Mouse (Mus musculus): ENCODE data around the gene Prdx5. TPM values are rescaled to one million over a fixed set of nuclear protein-coding genes. Genes with fewer than 3 reads are reported as not detected.

Gene Prdx5
- total RNA-seq, 2 experiments from 2014 or later, result 417 to 451 TPM

DNA sequence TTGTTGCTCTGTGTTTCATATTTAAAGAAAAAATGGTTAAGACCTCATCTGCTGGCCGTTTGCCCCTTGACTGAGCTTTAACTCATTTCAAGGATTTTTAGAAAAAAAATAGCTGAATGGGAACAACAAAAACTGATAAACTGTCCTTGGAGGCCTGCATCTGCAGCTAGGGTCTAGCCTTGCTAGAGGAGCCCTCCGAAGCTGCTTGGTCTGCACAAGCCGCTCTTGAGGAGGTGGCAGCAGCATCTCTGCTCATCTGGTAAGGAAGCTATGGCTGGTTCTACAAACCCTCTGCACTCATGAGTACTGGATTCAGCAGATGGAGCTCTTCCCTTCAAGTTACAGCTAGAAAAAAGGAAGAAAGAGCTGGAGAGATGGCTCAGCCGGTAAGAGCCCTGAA, 31.9 kb downstream of the Prdx5 start:
- no peak for DNase-seq

DNA sequence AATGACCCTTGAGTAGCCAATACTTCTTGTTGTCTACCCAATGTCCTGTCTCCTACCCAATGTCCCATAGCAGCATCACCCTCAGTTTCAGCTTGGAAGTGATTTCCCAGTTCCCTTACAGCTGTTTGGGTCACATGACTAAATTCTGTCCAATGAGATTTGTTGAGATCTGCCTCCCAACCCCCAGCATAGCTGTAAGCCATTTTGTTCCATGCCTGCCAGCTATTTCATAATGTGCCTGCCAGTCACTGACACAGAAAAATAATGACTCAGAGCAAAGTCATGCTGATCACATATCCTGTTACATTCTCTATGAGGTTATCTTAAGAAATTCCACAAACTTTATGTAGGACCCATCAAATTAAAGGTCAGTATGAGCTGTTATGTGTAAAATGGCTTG, 33.1 kb downstream of the Prdx5 start:
- no peak for DNase-seq

DNA sequence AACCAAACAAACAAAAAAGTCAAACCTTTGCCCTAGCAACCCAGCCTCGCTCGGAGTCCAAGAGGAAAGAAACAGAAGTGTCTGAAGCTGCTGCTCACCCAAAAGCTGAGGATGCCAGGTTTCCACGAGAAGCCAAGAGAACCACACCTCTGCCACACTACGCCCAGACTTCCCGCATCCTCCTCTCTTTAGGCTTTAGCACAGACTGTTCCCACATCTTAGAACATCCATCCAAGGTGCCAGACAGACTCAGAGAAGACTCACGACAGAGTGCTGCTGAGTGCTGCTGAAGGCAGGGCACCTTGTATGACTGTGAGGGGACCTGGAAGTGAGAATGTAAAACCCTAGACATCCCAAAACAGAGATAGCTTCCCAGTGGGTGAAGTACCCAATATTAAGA, 34.1 kb downstream of the Prdx5 start:
- no peak for DNase-seq

DNA sequence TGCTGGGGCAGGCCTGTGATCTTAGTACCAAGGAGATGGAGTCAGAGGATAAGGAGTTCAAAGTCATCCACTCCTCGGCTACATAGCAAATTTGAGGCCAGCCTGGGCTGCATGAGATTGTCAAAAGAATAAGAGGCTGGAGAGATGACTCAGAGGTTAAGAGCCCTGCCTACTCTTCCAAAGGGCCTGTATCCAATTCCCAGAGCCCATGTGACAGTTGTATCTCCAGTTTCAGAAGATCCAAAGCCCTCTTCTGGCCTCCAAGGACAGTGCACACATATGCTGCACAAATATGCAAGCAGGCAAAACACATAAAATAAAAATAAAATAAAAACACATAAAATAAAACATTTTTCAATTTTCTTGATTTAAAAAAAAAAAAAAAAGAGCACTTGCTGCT, 35.6 kb downstream of the Prdx5 start:
- no peak for DNase-seq

DNA sequence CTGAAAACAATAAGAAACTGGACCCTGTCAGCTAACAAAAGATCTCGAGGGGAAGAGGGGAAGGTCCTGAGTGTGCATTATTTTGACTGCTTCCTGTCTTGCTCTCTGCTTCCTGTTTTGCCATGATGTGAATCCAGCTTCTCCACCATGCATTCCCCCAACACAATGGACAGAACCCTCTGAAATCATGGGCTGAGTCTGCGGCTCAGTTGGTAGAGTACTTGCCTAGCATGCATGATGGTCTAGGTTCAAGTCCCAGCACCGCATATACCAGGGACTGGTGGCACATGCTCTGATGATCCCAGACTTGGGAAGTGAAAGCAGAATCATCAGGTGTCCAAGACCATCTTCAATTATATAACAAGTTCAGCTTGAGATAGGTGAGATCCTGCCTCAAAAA, 37.2 kb downstream of the Prdx5 start:
- DNase-seq, result no peak

DNA sequence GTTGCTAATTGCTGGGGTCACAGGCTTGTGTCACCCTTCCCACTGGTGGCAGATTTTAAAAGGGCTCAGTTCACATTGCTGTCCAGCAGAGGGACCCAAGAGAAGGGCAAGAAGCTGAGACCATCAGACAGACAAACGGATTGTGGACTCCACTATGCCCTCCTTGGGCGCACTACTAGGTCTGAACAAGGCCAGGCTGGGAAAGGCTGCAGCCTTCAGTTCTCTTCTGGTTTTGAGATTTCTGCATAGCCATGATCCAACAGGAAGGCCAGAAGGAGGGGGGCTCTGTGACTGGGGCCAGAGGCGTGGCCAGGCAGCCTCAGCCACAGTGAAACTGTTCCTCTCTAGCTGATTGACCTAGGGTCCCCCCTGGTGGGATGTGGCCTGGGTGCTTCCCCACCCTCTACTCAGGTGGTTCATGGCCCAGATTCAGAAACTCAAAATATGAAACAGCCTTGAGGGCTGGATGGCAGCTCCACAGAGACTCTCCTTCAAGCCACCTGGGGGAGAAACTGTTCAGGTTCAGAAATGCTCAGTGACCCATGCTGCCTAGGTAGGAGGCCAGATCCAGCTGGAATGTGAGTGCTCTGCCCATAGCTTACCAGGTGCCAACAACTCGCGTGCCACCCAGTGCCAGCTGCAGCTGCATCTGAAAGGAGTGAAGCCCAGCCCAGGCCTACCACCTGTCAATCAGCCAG, 38.2 kb downstream of the Prdx5 start:
- no peak for DNase-seq

DNA sequence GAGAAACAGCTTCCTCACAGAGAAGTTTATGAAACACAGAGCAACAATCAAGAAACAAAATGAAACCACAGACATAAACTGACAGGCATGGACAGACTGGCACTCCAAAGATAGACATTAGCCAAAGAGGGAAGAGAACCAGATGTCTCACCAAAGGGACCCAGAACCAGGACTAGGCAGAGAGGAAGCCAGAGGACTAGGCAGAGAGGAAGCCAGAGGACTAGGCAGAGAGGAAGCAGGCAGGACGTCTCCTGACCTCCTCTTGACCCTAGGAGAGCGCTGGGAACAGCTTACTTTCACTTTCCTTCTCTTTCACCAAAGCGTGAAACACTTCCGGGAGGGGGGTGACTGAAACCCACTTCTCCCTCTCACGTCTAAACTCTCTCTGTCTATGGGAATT, 40.6 kb downstream of the Prdx5 start:
- DNase-seq, result peak; percentile 73

DNA sequence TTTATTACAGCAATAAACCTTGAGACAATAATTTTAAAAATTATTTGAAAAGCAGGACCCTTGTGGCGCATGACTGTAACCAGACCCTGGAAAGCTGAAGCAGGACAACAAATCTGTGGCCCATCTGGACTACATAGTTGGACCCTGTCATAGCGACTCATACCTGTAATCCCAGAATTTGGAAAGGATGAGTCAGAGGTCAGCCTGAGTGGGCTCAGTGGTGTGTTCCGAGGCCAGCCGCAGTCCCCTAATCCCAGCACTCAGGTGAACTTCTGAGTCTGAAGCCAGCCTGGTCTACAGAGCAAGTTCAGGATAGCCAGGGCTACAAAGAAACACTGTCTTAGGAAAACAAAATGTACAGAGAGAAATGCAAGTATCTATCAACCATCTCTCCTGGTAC, 48.5 kb downstream of the Prdx5 start:
- no peak for DNase-seq

DNA sequence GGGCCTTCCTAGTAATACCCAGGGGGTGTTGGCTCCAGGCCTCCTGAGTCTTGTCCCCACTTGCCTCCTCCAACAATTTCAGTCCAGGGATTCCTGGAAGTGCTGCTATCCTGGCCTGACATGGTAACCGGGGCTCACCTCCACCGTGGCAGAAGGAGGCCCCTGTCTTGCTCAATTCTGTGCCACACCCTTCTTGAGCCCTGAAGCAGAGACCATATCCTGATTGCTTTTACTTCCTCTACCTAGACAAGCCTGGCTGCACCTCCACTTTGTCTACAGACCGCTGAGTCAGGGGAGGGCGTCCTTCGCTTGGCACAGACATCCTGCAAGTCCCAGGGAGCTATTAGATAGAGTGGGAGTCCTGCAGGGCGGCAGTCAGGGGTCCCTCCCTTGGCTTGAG, 49.2 kb downstream of the Prdx5 start:
- no peak for DNase-seq

DNA sequence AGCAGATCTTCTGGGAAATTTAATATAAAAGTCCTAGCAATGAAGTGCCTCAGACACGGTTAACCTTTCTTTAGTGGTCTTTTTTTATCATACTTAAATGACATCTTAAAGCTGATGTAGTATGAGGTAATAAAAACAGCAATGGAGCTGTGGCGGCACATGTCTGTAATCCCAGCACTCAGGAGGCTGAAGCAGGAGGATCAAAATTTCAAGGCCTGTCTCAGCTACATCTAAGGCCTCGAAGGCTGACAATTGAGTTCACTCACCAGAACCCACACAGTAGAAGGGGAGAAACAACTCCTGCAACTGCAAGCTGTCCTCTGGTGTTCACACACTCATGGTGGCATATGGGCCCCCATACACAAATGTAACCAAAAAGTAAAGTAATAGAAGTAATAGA, 49.9 kb downstream of the Prdx5 start:
- no peak for DNase-seq

DNA sequence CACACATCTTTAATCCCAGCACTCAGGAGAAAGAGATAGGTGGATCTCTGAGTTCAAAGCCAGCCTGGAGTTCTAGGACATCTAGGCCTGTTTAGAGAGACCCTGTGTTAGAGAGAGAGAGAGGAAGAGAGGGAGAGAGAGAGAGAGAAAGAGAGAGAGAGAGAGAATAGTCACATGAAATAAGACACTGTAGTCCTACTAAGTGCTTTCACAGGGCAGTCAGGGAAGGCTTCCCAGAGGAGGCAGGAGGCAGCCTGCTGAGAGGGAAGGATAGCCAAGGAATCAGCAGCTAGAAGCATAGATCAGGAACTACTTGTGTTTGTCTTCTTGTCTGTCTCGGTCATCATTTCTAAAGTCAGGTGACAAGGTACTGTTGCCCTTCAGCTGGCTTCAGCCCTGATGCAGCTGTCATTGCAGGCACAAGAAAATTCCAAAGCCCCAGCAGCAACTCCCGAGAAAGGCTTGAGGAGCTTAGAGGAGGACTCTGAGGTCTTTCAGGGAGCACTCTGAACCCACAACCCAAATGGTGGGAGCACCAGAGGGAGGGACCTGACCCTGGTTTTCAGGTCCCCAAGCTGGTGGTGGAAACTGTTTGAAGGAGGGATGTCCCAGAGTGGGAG, 50.8 kb downstream of the Prdx5 start:
- DNase-seq, result no peak

DNA sequence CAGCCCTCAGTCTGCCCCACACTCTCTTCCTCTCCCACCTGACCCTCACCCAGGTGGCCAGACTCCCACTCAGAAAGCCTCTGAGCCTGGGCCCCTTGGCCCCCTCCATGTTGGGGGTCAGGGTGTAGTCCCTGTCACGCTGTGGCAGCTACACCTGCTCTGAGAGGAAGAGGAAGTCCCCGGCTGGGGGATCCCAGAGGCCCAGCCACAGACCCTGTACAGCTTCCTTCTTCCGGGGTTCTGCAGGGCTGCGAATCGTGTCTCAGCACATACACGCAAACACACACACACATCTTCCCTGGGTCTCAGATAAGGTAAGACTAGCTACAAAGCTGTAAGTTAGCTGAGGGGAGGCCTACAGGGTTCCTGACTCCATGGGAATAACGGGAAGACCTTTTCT, 51.9 kb downstream of the Prdx5 start, which contains the start of gene Ccdc88b:
Ccdc88b (minus strand) TSS at position 181 of the 400 bp plus-strand sequence.
- DNase-seq, result no peak

DNA sequence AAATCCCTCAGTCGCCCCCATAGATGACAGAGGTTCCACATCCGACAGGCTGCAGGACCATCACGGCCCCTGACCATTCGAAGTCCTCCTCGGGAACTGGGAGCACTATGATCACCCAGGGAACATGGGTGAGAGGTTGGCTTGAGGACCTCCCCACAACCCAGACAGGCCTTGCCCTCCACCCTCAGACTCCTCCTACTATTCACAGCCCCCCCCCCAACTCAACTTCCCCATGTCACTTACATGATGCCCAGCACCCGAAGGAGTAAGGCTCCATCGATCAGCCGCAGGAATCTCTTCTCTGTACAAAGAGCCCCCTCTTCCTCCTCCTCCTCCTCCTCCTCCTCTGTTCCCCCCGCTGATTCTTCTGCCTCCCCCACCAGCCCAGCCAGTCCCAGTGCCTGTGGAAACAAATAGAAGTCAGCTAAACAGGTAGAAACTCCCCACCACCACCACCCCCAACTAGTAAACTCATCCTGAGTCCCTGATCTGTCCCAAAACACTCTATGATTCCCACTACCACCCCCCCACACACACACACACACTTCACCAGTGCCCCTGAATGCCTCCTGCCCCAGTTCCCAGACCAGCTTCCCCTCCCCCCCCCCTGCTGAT, 52.4 kb downstream of the Prdx5 start:
- no peak for DNase-seq

DNA sequence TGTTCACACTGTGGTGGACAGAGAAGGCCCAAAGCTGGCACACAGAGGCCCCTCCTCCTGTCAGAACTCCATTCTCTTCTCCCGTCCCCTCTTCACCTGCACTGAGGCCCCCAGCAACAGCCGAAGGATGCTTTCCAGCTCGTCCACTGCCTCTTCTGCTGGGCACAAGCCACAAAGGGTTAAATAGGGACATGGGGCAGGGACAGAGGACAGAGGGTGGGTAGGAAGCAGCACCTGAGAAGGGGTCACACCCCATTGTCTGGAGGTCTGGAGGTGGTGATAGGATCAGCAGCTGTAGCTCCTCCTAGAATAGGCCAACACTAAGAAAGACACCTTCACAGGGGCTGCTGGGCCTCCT, 52.9 kb downstream of the Prdx5 start:
- no peak for DNase-seq

Small RNA genes within 50 kb of the gene (microRNA-seq; reads per million reads assigned to microRNA genes)
- gene Mir6990, result 4.6 reads per million, percentile 3 among the genes with 10 or more reads in this experiment

Other genes with a start within 250 kb of the Prdx5 start
- gene Rps6ka4, start 69.5 kb downstream of the Prdx5 start, total RNA-seq (2021), result 10 to 100 TPM; 21.5 to 27.5 TPM
- 1 to 10 TPM; 4.1 TPM for gene Ccdc88b, start 51.9 kb downstream of the Prdx5 start, total RNA-seq (2021)
- gene Trmt112, start 408 bp downstream of the Prdx5 start, total RNA-seq (2021), result 10 to 100 TPM; 53.9 to 70.4 TPM
- gene Esrra, start 11.7 kb upstream of the Prdx5 start, total RNA-seq (2021), result 10 to 100 TPM; 71.0 to 97.4 TPM
- gene Catsperz, start 15.3 kb upstream of the Prdx5 start, total RNA-seq (2021), result 1 to 10 TPM; 1.2 to 1.7 TPM
- gene Kcnk4, start 24.4 kb upstream of the Prdx5 start, total RNA-seq (2021), result under 1 TPM; 0.30 to 0.73 TPM
- gene Bad, start 31.8 kb upstream of the Prdx5 start, total RNA-seq (2021), result 10 to 100 TPM; 42.0 to 51.8 TPM
- gene Gpr137, start 32.4 kb upstream of the Prdx5 start, total RNA-seq (2021), result 10 to 100 TPM; 33.8 to 42.3 TPM
- gene Ppp1r14b, start 64.9 kb upstream of the Prdx5 start, total RNA-seq (2021), result 100 to 1,000 TPM; 289 to 333 TPM
- gene Plcb3, start 66.4 kb upstream of the Prdx5 start, total RNA-seq (2021), result 10 to 100 TPM; 45.7 to 63.5 TPM
- 10 to 100 TPM; 70.7 to 71.4 TPM for gene Fkbp2, start 70.4 kb upstream of the Prdx5 start, total RNA-seq (2021)
- 100 to 1,000 TPM; 110 to 139 TPM for gene Vegfb, start 77.5 kb upstream of the Prdx5 start, total RNA-seq (2021)
- gene Dnajc4, start 82.5 kb upstream of the Prdx5 start, total RNA-seq (2021), result 10 to 100 TPM; 46.0 to 58.5 TPM
- gene Nudt22, start 86.0 kb upstream of the Prdx5 start, total RNA-seq (2021), result 10 to 100 TPM; 29.4 to 34.1 TPM
- gene Trpt1, start 86.0 kb upstream of the Prdx5 start, total RNA-seq (2021), result 10 to 100 TPM; 13.3 to 21.3 TPM
- gene Fermt3, start 109.4 kb upstream of the Prdx5 start, total RNA-seq (2021), result 10 to 100 TPM in 1 of 2 experiments, 1 to 10 TPM in 1; 9.8 to 10.1 TPM
- gene Stip1, start 129.9 kb upstream of the Prdx5 start, total RNA-seq (2021), result 100 to 1,000 TPM; 101 to 107 TPM
- 100 to 1,000 TPM; 134 to 155 TPM for gene Macrod1, start 146.7 kb upstream of the Prdx5 start, total RNA-seq (2021)
- gene Flrt1, start 195.6 kb upstream of the Prdx5 start, total RNA-seq (2021), result 1 to 10 TPM; 1.1 to 2.0 TPM

Measured in adrenal gland, postnatal 10 days (tissue).